Mouse (Mus musculus): ENCODE data around the gene Rap1gap. TPM values are rescaled to one million over a fixed set of nuclear protein-coding genes. Genes with fewer than 3 reads are reported as not detected.

Rap1gap gene
- total RNA-seq (2023): 2.0 TPM

GRCm38 (mm10) chr4:137664433-137664979, at the start of gene Rap1gap:
TSS of gene Rap1gap (plus strand) at chr4:137664726.

Other genes starting within 250 kb of the Rap1gap start
- 5.8 TPM for gene Cela3b, start 234.2 kb upstream of the Rap1gap start, total RNA-seq (2023)
- not detected for gene 1700013G24Rik, start 211.4 kb upstream of the Rap1gap start, total RNA-seq (2023)
- 0.28 TPM for gene Hspg2, start 196.0 kb upstream of the Rap1gap start, total RNA-seq (2023)
- not detected for gene Ldlrad2, start 90.2 kb upstream of the Rap1gap start, total RNA-seq (2023)
- gene Usp48, start 71.0 kb upstream of the Rap1gap start, total RNA-seq (2023): 216 TPM
- gene Alpl, start 131.7 kb downstream of the Rap1gap start, total RNA-seq (2023): 16.9 TPM
- 49.6 TPM for gene Ece1, start 197.5 kb downstream of the Rap1gap start, total RNA-seq (2023)